Mouse (Mus musculus): ENCODE data around the gene 1700001P01Rik. TPM values are rescaled to one million over a fixed set of nuclear protein-coding genes. Genes with fewer than 3 reads are reported as not detected.
"Not testable (repeated sequence)": the region's sequence is repeated elsewhere in the genome, so short reads cannot be mapped to it uniquely, and the experiment has no call there.

Gene 1700001P01Rik
- polyA plus RNA-seq, 1 experiment from 2014 or later = 0.85 TPM

DNA sequence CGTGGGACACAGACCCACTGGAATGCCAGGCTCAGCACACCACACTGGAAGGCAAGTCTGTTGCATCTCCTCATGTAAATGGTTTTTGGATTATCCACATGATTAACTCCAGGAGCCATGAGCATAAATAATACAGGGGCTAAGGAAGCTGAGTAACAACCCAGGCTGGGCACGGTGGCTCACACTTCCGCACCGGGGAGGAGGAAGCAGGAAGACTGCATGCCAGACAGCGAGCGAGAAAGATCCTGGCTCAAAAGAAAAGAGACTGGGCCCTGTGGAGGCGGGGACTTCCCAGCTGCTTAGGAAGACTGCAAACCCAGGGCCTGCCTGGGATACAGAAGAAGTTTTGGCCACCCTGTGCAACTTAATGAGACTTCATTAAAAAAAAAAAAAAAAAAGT, 35.5 kb downstream of the 1700001P01Rik start:
- Histone ChIP-seq H3K36me3 (no peaks in the 10 kb centered on the region), H3K4me3 (no peak overlapping the region), H3K9me3 (no peaks in the 10 kb centered on the region), H3K27me3 (no peaks in the 10 kb centered on the region), H3K4me1 (peaks cover 29% of the 10 kb centered on the region), H3K9ac (no peak overlapping the region), H3K27ac (peak overlapping the region; percentile 59), H3K4me2 (no peak overlapping the region)
- WGBS = 44% methylated on average over 7 of the region's 7 CpGs
- ATAC-seq (ENCODE audit: borderline replicate concordance, extremely low read depth, low FRiP score, low TSS enrichment) = no peak

DNA sequence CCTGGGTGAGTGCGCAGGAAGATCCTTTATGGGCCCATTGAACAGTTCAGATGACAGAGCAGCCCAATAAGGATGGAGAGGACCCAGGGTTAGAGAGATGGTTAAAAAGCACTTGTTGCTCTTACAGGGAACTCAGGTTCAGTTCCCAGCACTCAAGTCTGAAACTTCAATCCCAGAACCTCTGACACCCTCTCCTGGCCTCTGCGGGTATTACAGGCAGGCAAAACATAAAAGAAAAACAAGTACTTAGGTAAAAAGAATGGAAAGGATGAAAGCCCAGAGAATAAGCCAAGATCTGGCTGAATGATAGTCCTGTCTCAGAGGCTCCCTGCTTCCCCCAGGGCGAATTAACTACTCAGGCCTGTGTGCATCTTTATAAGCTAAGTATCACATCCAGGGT, 36.6 kb downstream of the 1700001P01Rik start:
- H3K9me3 ChIP-seq = no peaks in the 10 kb centered on the region
- no peak overlapping the region for H3K4me2 ChIP-seq
- H3K27ac ChIP-seq = no peak overlapping the region
- H3K27me3 ChIP-seq = no peaks in the 10 kb centered on the region
- no peak overlapping the region for H3K9ac ChIP-seq
- no peak overlapping the region for H3K4me3 ChIP-seq
- WGBS = 88% methylated on average over 3 of the region's 3 CpGs
- H3K4me1 ChIP-seq = peaks cover 29% of the 10 kb centered on the region
- H3K36me3 ChIP-seq = no peaks in the 10 kb centered on the region
- ATAC-seq (ENCODE audit: borderline replicate concordance, extremely low read depth, low FRiP score, low TSS enrichment) = no peak

DNA sequence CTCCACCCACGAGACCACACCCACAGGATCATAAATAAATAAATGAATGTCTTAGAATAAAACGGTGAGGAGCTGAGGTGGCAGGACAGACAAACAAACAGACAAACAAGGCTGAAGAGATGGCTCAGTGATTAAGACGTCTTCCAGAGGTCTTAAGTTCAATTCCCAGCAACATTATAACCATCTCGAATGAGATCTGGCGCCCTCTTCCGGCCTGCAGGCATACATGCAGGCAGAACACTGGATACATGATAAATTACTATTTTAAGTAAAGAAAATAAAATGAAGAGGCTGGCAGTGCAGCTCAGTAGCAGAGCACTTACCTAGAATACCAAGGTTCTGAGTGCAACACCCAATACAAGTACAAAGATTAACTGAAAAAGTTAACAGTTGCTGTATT, 37.0 kb downstream of the 1700001P01Rik start:
- Histone ChIP-seq H3K36me3 (no peaks in the 10 kb centered on the region), H3K27ac (no peak overlapping the region), H3K9me3 (no peaks in the 10 kb centered on the region), H3K4me2 (no peak overlapping the region), H3K4me1 (peaks cover 29% of the 10 kb centered on the region), H3K9ac (no peak overlapping the region), H3K27me3 (no peaks in the 10 kb centered on the region), H3K4me3 (no peak overlapping the region)
- no peak for ATAC-seq (ENCODE audit: borderline replicate concordance, extremely low read depth, low FRiP score, low TSS enrichment)
- WGBS = 53% methylated on average over 6 of the region's 6 CpGs

DNA sequence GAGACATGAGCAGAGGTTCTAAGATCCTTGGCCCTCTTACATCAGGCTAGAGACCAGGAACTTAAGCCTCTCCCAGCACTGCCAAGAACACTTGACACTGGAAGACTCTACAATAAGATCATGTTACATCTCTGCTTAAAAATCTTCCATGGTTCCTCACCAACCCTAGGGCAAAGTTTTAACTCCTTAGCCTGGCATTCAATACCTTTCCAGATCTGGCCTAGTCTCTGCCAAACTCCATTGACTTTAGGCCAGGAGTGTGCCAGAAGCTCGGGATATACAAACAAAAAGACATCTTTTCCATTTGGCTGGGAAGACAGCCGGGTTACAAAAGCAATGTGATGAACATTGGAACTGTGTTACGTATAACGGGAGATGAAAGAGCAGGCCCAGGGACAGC, 38.1 kb downstream of the 1700001P01Rik start:
- 67% methylated on average over 4 of the region's 4 CpGs for WGBS
- no peak overlapping the region for H3K4me2 ChIP-seq
- H3K4me3 ChIP-seq = no peak overlapping the region
- H3K27ac ChIP-seq = 0 out of 2 replicates have a peak overlapping the region, but pooled peaks have one; percentile 4
- no peaks in the 10 kb centered on the region for H3K27me3 ChIP-seq
- no peak overlapping the region for H3K9ac ChIP-seq
- H3K9me3 ChIP-seq = no peaks in the 10 kb centered on the region
- H3K4me1 ChIP-seq = peaks cover 19% of the 10 kb centered on the region
- H3K36me3 ChIP-seq = no peaks in the 10 kb centered on the region
- no peak for ATAC-seq (ENCODE audit: borderline replicate concordance, extremely low read depth, low FRiP score, low TSS enrichment)

DNA sequence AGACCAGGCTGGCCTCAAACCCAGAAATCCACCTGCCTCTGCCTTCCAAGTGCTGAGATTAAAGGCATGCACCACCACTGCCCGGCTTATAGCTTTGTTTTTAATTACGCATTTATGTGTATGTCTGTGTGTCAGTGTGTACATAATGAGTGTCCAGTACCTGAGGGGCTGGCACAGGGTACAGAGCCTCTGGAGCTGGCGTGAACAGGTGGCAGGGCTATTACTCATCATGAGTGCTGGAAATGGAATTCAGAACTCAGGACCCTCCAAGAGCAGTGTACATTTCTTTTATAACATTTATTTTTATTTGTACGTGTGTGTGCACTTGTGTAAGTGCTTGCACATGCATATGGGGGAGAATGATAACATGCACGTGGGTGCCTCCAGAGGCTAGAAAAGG, 39.1 kb downstream of the 1700001P01Rik start:
- Histone ChIP-seq H3K27ac (no peak overlapping the region), H3K9me3 (no peaks in the 10 kb centered on the region), H3K4me2 (no peak overlapping the region), H3K36me3 (peaks cover 7% of the 10 kb centered on the region; the same call in 1 of the 2 replicates), H3K4me1 (peaks cover 11% of the 10 kb centered on the region; the same call in 1 of the 2 replicates), H3K9ac (no peak overlapping the region), H3K4me3 (no peak overlapping the region), H3K27me3 (no peaks in the 10 kb centered on the region)
- ATAC-seq (ENCODE audit: borderline replicate concordance, extremely low read depth, low FRiP score, low TSS enrichment) = no peak
- 91% methylated on average over 5 of the region's 5 CpGs for WGBS

DNA sequence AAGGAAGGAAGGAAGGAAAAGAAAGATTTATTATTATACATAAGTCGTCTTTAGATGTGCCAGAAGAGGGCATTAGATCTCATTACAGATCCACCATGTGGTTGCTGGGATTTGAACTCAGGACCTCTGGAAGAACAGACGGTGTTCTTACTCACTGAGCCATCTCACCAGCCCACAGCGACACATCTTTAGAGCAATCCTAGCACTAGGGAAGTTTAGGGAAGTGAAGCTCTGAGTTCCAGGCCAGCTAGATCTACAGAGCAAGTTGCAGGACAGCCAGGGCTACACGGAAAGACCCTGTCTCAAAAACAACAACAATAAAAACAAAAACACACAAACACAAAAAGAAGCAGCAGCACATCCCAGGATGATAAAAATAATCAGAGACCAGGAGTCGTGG, 40.9 kb downstream of the 1700001P01Rik start:
- H3K4me2 ChIP-seq; H3K4me3 ChIP-seq; H3K4me1 ChIP-seq; H3K9ac ChIP-seq; H3K9me3 ChIP-seq; ATAC-seq (ENCODE audit: borderline replicate concordance, extremely low read depth, low FRiP score, low TSS enrichment); H3K27ac ChIP-seq; H3K27me3 ChIP-seq: not testable (repeated sequence)
- H3K36me3 ChIP-seq = peaks cover 17% of the 10 kb centered on the region; the same call in 1 of the 2 replicates
- WGBS = 79% methylated on average over 5 of the region's 5 CpGs

DNA sequence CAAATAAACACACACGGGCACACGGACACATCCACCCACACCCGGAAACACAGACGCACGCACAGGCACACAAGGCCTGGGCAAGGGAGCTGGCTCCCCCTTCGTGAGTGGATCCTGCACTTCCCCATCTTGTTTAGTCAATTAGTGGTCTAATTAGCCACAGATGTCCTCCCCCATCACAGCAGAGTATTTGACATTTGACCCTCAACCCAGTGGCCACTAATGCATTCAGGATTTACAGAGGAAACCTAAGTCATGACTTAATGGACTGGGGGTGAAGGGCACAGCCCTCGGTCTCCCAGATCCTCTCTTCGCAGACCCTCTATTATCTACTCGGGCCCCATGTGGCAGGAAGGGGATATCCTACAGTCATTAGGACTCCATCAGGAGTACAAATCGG, 42.0 kb downstream of the 1700001P01Rik start:
- Histone ChIP-seq H3K27ac (peak overlapping the region; percentile 61; the same call in 1 of the 2 replicates), H3K27me3 (no peaks in the 10 kb centered on the region), H3K4me1 (0 out of 2 replicates have a peak, but pooled peaks cover 3% of the 10 kb centered on the region), H3K9ac (no peak overlapping the region), H3K36me3 (peaks cover 27% of the 10 kb centered on the region), H3K4me3 (no peak overlapping the region), H3K4me2 (0 out of 2 replicates have a peak overlapping the region, but pooled peaks have one; percentile 16), H3K9me3 (no peaks in the 10 kb centered on the region)
- peak; percentile 23; the same call in 1 of the 2 replicates for ATAC-seq (ENCODE audit: borderline replicate concordance, extremely low read depth, low FRiP score, low TSS enrichment)
- WGBS = 45% methylated on average over 10 of the region's 10 CpGs

DNA sequence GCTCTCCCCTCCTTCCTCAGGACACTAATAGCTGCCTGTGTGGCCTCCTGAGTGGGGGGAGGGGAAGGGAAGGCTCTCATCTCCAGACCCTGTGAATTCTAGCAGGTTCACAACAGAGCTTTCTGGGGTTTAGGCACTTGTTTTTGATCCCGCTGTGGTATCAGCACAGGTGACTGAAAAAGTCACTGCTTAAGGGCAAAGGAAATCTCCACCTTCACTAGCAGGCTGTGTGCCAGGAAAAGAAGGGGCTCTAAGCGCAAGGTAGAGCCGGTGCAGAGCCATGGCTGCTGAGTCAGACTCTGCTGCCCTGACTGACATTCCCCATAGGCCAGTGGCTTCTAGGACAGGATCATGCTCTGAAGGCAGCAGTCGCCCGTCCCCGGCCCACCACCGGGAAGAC, 47.0 kb downstream of the 1700001P01Rik start:
- H3K36me3 ChIP-seq = peaks cover 61% of the 10 kb centered on the region
- WGBS = 81% methylated on average over 7 of the region's 7 CpGs

DNA sequence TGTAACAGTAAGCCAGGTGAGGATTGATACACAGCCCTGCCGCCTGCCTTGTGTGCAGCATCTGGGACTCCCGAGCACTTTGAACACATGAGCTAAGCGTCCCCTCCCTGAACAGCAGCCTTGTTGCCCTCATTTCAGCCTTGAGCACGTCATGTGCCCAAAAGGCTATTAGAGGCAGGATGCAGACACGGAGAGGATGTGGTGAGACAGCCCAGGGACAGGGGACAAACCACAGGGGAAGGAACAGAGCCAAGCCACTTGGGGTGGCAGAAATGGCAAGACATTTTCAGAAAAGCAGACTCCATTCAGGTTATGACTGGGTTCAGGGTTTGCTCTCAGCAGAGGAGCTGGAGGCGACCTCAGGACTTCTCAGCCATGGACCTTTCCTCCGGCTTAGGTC, 47.4 kb downstream of the 1700001P01Rik start:
- Histone ChIP-seq H3K4me2 (no peak overlapping the region), H3K36me3 (peaks cover 61% of the 10 kb centered on the region), H3K9me3 (no peaks in the 10 kb centered on the region), H3K4me3 (no peak overlapping the region), H3K9ac (no peak overlapping the region), H3K27me3 (no peaks in the 10 kb centered on the region), H3K4me1 (no peaks in the 10 kb centered on the region), H3K27ac (no peak overlapping the region)
- 75% methylated on average over 7 of the region's 7 CpGs for WGBS
- no peak for ATAC-seq (ENCODE audit: borderline replicate concordance, extremely low read depth, low FRiP score, low TSS enrichment)

More for the DNA sequence above, 47.0 kb downstream of the 1700001P01Rik start:
- no peak for ATAC-seq (ENCODE audit: borderline replicate concordance, extremely low read depth, low FRiP score, low TSS enrichment)
- no peak overlapping the region for H3K9ac ChIP-seq
- no peak overlapping the region for H3K4me3 ChIP-seq
- H3K4me1 ChIP-seq = no peaks in the 10 kb centered on the region
- H3K4me2 ChIP-seq = no peak overlapping the region
- H3K27ac ChIP-seq = no peak overlapping the region
- H3K27me3 ChIP-seq = no peaks in the 10 kb centered on the region
- no peaks in the 10 kb centered on the region for H3K9me3 ChIP-seq

DNA sequence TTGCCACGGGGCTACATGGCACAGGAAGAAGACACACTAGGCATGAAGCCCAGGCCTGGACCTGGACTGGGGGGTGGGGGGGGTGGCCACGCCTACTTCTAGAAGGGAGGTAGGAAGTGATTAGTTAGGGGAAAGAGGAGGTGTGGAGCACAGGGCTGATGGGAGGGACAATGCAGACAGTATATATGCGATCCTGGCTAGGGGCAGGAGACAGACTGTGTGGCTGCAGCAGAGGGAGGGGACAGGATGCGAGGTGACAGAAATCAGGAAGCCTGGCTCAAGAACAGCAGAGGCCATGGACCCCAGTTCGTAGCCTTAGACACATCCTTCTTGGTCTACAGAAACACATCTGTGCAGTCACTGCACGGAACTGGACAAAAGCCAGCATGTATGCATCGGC, 52.0 kb downstream of the 1700001P01Rik start:
- ATAC-seq (ENCODE audit: borderline replicate concordance, extremely low read depth, low FRiP score, low TSS enrichment) = peak; percentile 58
- no peak overlapping the region for H3K9ac ChIP-seq
- no peaks in the 10 kb centered on the region for H3K27me3 ChIP-seq
- H3K27ac ChIP-seq = no peak overlapping the region
- H3K36me3 ChIP-seq = peaks cover 72% of the 10 kb centered on the region
- H3K4me1 ChIP-seq = no peaks in the 10 kb centered on the region
- peaks cover 3% of the 10 kb centered on the region; the same call in 1 of the 2 replicates for H3K9me3 ChIP-seq
- H3K4me2 ChIP-seq = no peak overlapping the region
- 71% methylated on average over 7 of the region's 7 CpGs for WGBS
- no peak overlapping the region for H3K4me3 ChIP-seq

Small RNA genes within 50 kb of the gene (microRNA-seq; reads per million reads assigned to microRNA genes)
- gene Mir8102 = not detected

Other genes starting within 250 kb of the 1700001P01Rik start
- gene Srcin1, start 199.7 kb downstream of the 1700001P01Rik start, polyA plus RNA-seq (2015; fragmentation: Nextera tagmentation; extraction: Ambion mirVana) = 0.53 and 0.87 TPM in 2 replicates
- 4.3 and 4.4 TPM in 2 replicates for gene Epop, start 146.2 kb downstream of the 1700001P01Rik start, polyA plus RNA-seq (2015; fragmentation: Nextera tagmentation; extraction: Ambion mirVana)
- gene Mllt6, start 112.5 kb downstream of the 1700001P01Rik start, polyA plus RNA-seq (2015; fragmentation: Nextera tagmentation; extraction: Ambion mirVana) = 3.2 and 3.3 TPM in 2 replicates
- 44.1 and 45.5 TPM in 2 replicates for gene Cisd3, start 90.1 kb downstream of the 1700001P01Rik start, polyA plus RNA-seq (2015; fragmentation: Nextera tagmentation; extraction: Ambion mirVana)
- gene Pcgf2, start 75.4 kb downstream of the 1700001P01Rik start, polyA plus RNA-seq (2015; fragmentation: Nextera tagmentation; extraction: Ambion mirVana) = 12.1 and 13.2 TPM in 2 replicates
- gene Psmb3, start 72.5 kb downstream of the 1700001P01Rik start, polyA plus RNA-seq (2015; fragmentation: Nextera tagmentation; extraction: Ambion mirVana) = 465 and 505 TPM in 2 replicates
- gene Pip4k2b, start 31.2 kb downstream of the 1700001P01Rik start, polyA plus RNA-seq (2015; fragmentation: Nextera tagmentation; extraction: Ambion mirVana) = 1.6 and 1.8 TPM in 2 replicates
- gene Cwc25, start 9.4 kb downstream of the 1700001P01Rik start, polyA plus RNA-seq (2015; fragmentation: Nextera tagmentation; extraction: Ambion mirVana) = 15.6 and 18.5 TPM in 2 replicates
- 457 and 490 TPM in 2 replicates for gene Rpl23, start 6.5 kb upstream of the 1700001P01Rik start, polyA plus RNA-seq (2015; fragmentation: Nextera tagmentation; extraction: Ambion mirVana)
- gene Lasp1, start 23.1 kb upstream of the 1700001P01Rik start, polyA plus RNA-seq (2015; fragmentation: Nextera tagmentation; extraction: Ambion mirVana) = 153 and 160 TPM in 2 replicates
- gene B230217C12Rik, start 64.9 kb upstream of the 1700001P01Rik start, polyA plus RNA-seq (2015; fragmentation: Nextera tagmentation; extraction: Ambion mirVana) = 4.2 and 4.4 TPM in 2 replicates
- gene Fbxo47, start 108.2 kb upstream of the 1700001P01Rik start, polyA plus RNA-seq (2015; fragmentation: Nextera tagmentation; extraction: Ambion mirVana) = 0.42 and 0.64 TPM in 2 replicates
- 0.89 and 1.3 TPM in 2 replicates for gene Plxdc1, start 210.5 kb upstream of the 1700001P01Rik start, polyA plus RNA-seq (2015; fragmentation: Nextera tagmentation; extraction: Ambion mirVana)
- 6.8 and 9.0 TPM in 2 replicates for gene Arl5c, start 220.3 kb upstream of the 1700001P01Rik start, polyA plus RNA-seq (2015; fragmentation: Nextera tagmentation; extraction: Ambion mirVana)
- gene Cacnb1, start 247.1 kb upstream of the 1700001P01Rik start, polyA plus RNA-seq (2015; fragmentation: Nextera tagmentation; extraction: Ambion mirVana) = 4.9 and 5.2 TPM in 2 replicates

All from lung, embryonic 15.5 days (tissue).